Mouse (Mus musculus) gastrocnemius, postnatal 10 days (tissue): ENCODE measurements around the gene Pink1. TPM values are rescaled to one million over a fixed set of nuclear protein-coding genes. Genes with fewer than 3 reads are reported as not detected.

Experiments used
- microRNA-seq, 2 experiments: library from miRNA; unstranded; fragments of <30 nt; microRNA quantifications; one replicate each; pipeline ENCODE4 v1.2.0; 2021
- total RNA-seq, 2 experiments: library from RNA; stranded (reverse); gene quantifications; 2 replicates each; pipeline ENCODE4 v1.2.3; 2021

Gene Pink1
- total RNA-seq, 2 experiments from 2014 or later, result 228 to 240 TPM

Small RNA genes within 50 kb of the gene (microRNA-seq; reads per million reads assigned to microRNA genes)
- gene Gm27646, result 0 to 0.25 reads per million in 2 experiments
- 0.50 to 1.6 reads per million in 2 experiments for gene Mir7019

Other genes starting within 250 kb of the Pink1 start
- 10 to 100 TPM; 65.5 to 73.8 TPM for gene Hp1bp3, start 110.0 kb downstream of the Pink1 start, total RNA-seq
- gene Sh2d5, start 75.9 kb downstream of the Pink1 start, total RNA-seq, result under 1 TPM; 0.09 to 0.11 TPM
- gene Kif17, start 75.9 kb downstream of the Pink1 start, total RNA-seq, result under 1 TPM in 1 of 2 experiments, not detected in 1; 0.14 TPM
- gene Ddost, start 21.6 kb downstream of the Pink1 start, total RNA-seq, result 10 to 100 TPM; 74.4 to 82.9 TPM
- gene Cda, start 41.7 kb upstream of the Pink1 start, total RNA-seq, result 1 to 10 TPM; 2.5 to 2.8 TPM
- under 1 TPM in 1 of 2 experiments, not detected in 1; 0.11 TPM for gene Fam43b, start 70.2 kb upstream of the Pink1 start, total RNA-seq
- 10 to 100 TPM; 32.3 to 35.7 TPM for gene Mul1, start 108.4 kb upstream of the Pink1 start, total RNA-seq
- gene Camk2n1, start 128.0 kb upstream of the Pink1 start, total RNA-seq, result 1 to 10 TPM; 5.9 to 7.2 TPM